Mouse (Mus musculus) thymus, adult 18-20 months (tissue): ENCODE measurements around the gene Snrnp200.
"Not testable (repeated sequence)": the region's sequence is repeated elsewhere in the genome, so short reads cannot be mapped to it uniquely, and the experiment has no call there.

ENCODE experiments used
- DNase-seq, 2 experiments: peaks; one replicate each; pipeline ENCODE4 v3.0.0; 2022; ENCODE audit warnings: mixed read lengths in 2 of 2

The Snrnp200 gene

GRCm38 (mm10) chr2:127207547-127208451 lies at the start of gene Snrnp200, which contains the start of gene 1810024B03Rik:
Gene Snrnp200 (plus strand): TSS chr2:127208386.
Gene 1810024B03Rik (minus strand): TSS chr2:127208280.
- peak; percentile 87 to 90 for DNase-seq

- DNase-seq, result no peak
Observed at GRCm38 (mm10) chr2:127165675-127166074, 42.5 kb upstream of the Snrnp200 start.

DNA sequence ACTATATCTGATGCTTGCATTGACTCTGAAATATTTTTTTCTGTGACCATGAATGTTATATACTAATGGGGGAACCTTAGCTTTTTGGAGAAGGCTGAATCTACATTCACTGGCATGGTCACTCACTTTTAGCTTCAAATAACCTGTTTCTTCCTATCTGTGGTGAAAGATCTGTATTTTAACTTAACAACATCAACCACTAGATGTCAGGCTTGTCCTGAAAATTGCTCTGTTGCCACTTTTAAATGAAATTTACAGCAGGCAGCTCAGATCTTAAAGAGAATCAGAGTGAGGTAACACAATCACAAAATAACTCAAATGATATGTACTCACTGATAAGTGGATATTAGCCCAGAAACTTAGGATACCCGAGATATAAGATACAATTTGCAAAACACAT lies 41.9 kb upstream of the Snrnp200 start:
- not testable (repeated sequence) for DNase-seq

GRCm38 (mm10) chr2:127182598-127183381 lies 25.4 kb upstream of the Snrnp200 start:
- peak; percentile 57 to 78 for DNase-seq

DNA sequence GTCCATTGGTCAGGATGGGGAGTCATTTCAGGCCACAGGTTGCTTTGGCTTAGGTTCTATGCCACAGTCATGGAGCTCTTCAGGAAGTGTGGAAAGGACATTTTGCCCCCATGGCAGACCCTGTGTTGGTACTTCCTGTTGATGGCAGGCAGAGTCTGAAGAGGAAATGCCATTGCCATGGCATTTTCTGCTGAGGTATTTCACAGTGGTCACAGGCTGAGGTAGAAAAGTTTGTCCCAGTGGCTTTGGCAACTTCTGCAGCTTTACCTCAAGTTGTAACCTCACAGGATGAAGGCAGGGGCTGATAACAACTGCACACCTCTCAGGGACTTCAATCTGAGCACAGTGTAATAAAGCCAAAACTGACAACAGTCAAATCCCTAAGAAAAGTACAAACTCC lies 18.6 kb upstream of the Snrnp200 start:
- no peak for DNase-seq

DNA sequence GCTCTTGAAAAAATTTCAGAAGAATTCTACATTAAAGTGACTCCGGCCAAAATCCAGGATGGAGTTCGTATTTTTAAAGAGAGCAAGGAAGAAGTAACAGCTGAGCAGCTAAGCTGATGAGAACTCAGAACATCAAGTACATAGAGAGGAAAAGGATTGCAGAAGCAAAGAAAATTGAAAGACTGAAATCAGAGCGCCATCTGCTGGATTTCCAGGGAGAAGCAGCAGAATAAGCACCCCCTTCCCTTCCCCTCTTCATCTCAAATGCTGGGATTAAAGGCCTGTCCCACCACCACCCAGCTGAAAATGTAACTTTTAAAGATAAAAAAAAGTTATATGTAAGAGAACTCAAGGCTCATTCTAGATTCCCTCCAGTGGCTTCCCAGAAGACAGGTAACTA lies 3.3 kb upstream of the Snrnp200 start:
- peak in 1 of 2 experiments; percentile 14 for DNase-seq

- DNase-seq, result not testable (repeated sequence)
Observed at GRCm38 (mm10) chr2:127205936-127206335, 2.2 kb upstream of the Snrnp200 start.

DNA sequence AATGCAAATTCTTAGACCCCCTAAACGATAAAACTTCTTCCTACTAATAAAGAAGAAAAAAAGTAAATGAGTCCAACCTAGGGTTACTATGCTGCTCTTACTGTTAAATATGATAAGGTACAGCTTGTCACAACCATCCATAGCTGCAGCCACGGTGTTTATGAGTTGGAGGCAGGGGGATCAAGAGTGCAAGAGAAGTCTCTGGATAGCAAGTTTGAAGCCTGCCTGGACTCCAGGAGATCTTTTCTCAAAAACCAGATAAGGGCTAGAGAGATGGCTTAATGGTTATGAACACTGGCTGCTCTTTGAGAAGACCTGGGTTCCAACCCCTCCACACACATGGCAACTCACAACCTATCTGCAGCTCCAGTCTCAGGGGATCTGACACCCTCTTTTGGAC lies 1.3 kb upstream of the Snrnp200 start:
- DNase-seq, result no peak

DNA sequence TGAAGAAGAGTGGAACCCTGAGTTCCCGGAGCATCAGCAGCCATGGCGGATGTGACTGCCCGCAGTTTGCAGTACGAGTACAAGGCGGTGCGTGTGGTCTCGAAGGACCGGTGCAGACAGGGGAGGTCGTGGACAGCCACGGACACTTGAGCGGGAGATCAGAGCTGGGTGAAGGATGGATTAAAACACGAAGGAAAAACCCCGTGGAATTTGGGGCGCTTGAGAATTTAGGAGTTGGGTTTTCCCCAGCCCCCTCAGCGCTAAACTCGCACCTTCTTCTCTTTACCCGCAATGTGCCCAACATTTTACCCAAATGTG lies 225 bp downstream of the Snrnp200 start:
- DNase-seq, result no peak

DNA sequence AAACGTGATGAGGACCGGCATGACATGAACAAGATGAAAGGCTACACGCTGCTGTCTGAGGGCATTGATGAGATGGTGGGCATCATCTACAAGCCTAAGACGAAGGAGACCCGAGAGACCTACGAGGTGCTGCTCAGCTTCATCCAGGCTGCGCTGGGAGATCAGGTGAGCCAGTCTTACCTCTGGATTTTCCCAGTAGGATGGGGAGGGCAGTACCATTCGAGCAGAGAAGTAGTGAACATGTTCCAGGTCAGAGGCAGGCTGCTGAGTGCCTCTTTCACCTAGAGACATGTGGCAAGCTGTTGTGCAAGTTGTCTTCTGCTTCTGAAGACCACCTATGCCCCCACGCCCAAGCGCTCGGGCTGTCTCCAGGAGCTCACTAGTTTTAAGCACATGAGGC lies 2.5 kb downstream of the Snrnp200 start:
- DNase-seq, result no peak

DNA sequence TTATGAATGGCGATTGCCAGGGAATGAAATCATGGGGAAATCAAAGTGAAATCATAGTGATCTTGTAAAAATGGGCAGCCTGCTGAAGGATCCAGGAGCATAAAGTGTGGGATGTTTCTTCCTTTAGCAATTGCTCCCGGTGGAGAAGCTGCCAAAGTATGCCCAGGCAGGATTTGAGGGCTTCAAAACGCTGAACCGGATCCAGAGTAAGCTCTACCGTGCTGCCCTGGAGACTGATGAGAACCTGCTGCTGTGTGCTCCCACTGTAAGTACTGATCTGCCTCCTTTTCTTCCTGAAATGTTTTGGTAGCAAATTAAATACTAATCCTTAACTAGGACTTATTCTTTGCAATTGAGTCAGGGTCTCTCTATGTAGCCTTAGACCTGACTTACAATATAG lies 9.6 kb downstream of the Snrnp200 start:
- no peak for DNase-seq

DNA sequence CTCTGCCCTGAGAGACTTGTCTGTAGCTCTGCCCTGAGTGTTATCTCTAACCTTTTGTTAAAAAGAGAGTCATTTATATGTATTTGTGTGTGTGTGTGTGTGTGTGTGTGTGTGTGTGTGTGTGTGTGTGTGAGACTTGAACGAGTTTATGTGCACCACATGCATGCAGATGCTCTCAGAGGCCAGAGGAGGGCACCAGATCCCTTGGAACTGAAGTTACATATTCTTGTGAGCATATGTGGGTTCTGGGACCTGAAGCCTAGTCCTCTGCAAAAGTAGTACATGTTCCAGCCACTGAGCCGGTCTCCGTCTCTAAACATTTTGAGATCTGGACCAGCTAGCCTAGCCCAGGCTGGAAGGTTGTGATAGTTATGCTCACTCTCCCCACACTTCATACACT lies 17.1 kb downstream of the Snrnp200 start:
- no peak for DNase-seq

DNA sequence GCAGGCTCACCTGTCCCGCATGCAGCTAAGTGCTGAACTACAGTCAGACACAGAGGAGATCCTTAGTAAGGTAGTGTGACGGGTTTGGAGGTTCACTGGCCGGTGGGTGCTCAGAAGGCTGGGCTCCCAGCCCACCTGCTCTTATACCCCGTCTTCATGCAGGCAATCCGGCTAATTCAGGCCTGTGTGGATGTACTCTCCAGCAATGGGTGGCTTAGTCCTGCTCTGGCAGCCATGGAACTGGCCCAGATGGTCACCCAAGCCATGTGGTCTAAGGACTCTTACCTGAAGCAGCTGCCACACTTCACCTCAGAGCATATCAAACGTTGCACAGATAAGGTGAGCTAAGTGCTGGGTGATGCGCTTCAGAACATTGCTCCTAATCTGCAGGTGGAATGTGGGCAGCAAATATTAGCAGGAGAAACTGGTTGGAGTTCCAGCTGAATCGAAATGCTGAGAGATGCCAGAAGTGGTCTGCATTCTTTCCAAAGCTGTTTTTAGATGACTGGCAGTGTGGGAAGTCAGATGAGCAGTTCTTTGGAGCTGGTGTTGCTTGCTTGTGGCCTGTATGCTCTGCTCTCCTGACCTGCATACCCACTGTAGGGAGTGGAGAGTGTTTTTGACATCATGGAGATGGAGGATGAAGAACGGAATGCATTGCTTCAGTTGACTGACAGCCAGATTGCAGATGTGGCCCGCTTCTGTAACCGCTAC lies 29.9 kb downstream of the Snrnp200 start:
- no peak for DNase-seq

DNA sequence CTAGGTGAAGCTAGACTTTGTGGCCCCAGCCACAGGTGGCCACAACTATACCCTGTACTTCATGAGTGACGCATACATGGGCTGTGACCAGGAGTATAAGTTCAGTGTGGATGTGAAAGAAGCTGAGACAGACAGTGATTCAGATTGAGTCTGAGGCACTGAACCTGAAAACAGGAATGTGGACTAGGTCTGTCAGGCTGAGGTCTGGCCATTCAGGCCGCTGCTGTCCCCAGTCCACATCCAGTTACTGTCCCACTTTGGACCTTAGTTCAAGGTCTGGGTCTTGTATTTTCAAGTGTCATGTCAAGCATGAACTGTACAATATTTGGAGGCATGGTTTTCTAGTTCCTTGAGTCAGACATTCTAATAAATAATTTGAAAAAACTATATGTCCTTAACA lies 31.9 kb downstream of the Snrnp200 start:
- no peak for DNase-seq

DNA sequence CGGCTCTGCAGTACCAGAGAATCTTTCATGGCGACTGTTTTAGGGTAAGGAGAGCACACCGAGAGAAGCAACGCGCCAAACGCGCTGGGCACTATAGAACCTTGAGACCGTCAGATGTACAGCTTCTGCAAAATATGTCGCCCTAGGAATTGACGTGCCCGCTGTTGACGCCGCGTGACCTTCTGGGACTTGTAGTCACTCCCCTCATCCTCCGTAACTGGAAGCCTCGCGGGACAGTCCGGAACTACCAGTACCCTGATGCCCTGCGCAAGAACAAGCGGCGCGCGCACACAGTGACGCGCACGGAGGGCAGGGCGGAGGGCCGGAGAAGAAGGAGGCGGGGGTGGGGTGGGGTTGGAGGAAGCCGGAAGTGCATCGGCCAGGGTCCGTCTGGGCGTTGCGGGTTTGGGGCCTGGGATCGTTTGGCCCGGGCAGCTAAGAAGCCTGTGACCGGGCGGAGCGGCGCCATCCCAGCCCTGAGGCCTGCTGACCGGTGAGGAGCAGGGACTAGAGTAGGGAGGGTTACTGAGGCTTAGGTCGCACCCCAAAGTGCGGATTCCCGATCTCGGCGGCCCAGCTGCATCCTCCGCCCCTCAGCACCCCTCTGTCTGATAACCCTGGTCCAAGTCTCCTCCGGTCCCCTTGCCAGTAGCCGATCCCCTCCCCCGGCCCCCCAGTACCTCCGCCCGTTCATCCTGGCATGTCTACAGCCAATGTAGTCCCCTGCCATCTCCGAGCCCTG lies 39.6 kb downstream of the Snrnp200 start, which contains the start of the genes Ciao1 and Tmem127:
Gene Ciao1, minus strand, starts transcription at position 225 of the 742 bp plus-strand sequence.
Gene Tmem127, plus strand, starts transcription at position 317 of the 742 bp plus-strand sequence.
- peak; percentile 97 to 98 for DNase-seq

- DNase-seq, result peak; percentile 34 to 36
Observed at GRCm38 (mm10) chr2:127248334-127249004, 40.3 kb downstream of the Snrnp200 start.

DNA sequence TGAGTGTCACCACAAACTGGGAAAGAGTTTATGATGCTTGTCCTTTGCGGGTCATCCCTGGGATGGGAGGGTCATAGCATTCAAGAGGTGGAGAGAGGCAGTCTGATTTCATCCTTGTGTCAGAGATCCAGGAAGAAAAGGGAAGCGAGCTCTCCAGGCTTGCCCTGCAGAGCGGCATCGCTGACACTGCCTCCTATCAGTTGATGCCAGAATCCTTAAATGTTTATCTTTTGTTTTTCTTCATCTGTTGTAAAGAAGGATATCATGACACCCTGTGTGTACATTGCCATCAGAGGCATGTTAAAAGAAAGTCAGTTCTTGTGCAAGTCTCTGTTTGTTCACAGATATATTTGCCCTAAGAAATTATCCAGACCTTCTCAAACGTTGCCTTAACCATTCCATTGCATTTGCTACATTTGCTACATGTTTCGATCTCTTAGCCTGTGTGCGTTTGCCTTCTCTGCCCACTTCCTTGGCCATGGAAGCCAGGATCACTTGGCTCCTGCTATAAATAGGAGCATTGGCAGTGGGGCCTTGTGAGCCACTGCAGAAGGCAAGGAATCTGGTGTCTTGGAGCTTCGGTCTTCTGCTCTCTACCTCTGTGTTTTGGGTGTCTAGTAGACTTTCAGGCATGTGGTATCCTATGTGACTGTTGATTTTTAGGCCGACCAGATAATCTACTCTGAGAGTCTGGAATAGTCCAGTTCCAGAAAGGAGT lies 42.3 kb downstream of the Snrnp200 start:
- DNase-seq, result no peak

GRCm38 (mm10) chr2:127251457-127251856 lies 43.3 kb downstream of the Snrnp200 start:
- DNase-seq, result no peak

GRCm38 (mm10) chr2:127251880-127252527 lies 43.8 kb downstream of the Snrnp200 start:
- no peak for DNase-seq

DNA sequence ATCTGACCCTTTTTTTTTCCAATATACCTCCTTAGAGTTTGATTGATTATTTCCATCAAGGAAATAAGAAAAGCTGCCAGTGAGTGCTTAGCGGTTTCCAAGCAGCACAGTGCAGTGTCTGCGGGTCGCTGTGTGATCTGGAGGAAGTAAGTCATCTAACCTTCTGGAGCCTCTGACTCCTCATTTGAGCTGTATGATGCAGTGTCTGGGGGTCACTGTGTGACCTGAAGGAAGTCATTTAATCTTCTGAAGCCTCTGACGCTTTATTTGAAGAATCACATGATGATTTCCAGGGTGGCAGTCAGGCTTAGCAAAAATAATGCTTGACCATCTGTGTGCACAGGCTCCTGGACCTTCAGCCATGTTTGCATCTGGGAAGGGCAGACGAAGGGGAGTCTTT lies 44.6 kb downstream of the Snrnp200 start:
- DNase-seq, result no peak
